Mouse (Mus musculus): ENCODE results near the gene Skap1. TPM values are rescaled to one million over a fixed set of nuclear protein-coding genes. Genes with fewer than 3 reads are reported as not detected.

The Skap1 gene
- polyA plus RNA-seq, 1 experiment: 4.9 TPM

DNA sequence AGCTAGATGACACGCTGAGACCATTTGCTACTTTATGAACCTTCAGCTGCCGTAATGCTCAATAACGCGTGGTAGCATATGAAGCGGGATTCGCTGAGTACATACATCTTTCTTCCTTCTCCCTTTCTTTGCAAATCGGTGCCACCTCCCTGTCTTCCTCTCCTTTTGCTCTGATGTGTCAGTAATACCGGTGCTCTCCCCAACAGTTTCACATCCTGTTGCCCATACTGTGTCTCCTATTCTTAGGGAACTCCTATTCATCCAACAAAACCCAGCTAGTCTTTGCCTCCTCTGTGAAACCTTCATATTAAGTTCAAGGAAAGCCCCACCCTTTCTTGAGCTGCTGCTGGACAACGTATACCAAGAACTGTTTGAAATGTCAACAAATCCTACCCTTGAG lies 187.5 kb downstream of the Skap1 start:
- 77% methylated on average over 9 of the region's 9 CpGs for WGBS
- Histone ChIP-seq H3K4me3 (replicated peaks; ENCODE audit: control insufficient read depth, low read depth, low read length) (no peak overlapping the region), H3K27ac (ENCODE audit: control insufficient read depth, insufficient read depth, low read depth, low read length, poor library complexity) (no peak overlapping the region), H3K4me1 (ENCODE audit: control insufficient read depth, insufficient read depth, low read length) (no peaks in the 10 kb centered on the region)
- TF ChIP-seq POLR2A (IDR thresholded peaks at IDR 0.05; ENCODE audit: borderline replicate concordance, control insufficient read depth, low read depth, low read length) (no peak), CTCF (IDR thresholded peaks at IDR 0.05; ENCODE audit: control insufficient read depth, insufficient read depth, low read length) (no peak)

DNA sequence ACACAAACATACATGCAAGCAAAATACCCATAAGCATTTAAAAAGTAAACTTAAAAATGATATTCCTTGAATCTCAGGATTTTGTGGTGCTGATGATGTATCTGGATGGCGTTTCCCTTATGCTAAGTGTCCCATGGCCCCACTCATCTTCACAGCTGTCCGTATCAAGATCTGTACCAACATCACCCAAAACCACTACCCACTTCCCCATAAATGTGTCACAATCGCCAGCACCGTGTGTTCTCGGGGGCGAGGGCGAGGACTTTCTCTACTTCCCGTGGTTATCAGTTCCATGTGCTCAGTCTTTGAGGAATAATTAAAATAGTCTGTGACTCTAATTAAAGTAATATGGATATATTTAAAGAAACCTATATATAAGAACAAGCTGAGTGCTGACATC lies 189.5 kb downstream of the Skap1 start:
- Histone ChIP-seq H3K27ac (ENCODE audit: control insufficient read depth, insufficient read depth, low read depth, low read length, poor library complexity) (no peak overlapping the region), H3K4me3 (replicated peaks; ENCODE audit: control insufficient read depth, low read depth, low read length) (no peak overlapping the region), H3K4me1 (ENCODE audit: control insufficient read depth, insufficient read depth, low read length) (no peaks in the 10 kb centered on the region)
- WGBS: 2% methylated on average over 8 of the region's 8 CpGs
- TF ChIP-seq CTCF (IDR thresholded peaks at IDR 0.05; ENCODE audit: control insufficient read depth, insufficient read depth, low read length): no peak
- TF ChIP-seq POLR2A (IDR thresholded peaks at IDR 0.05; ENCODE audit: borderline replicate concordance, control insufficient read depth, low read depth, low read length): no peak

DNA sequence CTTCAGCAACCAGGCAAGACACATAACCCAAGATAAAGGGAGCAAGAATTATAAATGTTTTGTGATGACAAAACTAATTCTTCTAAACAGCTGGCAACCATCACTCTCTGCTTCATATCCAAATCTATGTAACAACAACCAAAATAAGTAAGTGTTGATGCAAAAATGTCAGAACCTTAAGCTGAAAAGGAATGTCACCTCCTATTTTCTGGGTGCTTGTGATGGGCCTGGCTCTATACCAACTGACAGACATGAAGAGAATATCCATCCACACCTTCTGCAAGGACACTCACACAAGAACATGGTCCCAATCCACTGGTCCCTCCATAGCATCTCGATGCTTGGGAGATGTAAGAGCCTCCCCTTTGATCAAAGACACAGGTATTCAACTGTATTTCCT lies 194.0 kb downstream of the Skap1 start:
- 65% methylated on average over 1 of the region's 1 CpGs for WGBS
- H3K27ac ChIP-seq (ENCODE audit: control insufficient read depth, insufficient read depth, low read depth, low read length, poor library complexity): no peak overlapping the region
- H3K4me3 ChIP-seq (replicated peaks; ENCODE audit: control insufficient read depth, low read depth, low read length): no peak overlapping the region
- H3K4me1 ChIP-seq (ENCODE audit: control insufficient read depth, insufficient read depth, low read length): no peaks in the 10 kb centered on the region
- TF ChIP-seq CTCF (IDR thresholded peaks at IDR 0.05; ENCODE audit: control insufficient read depth, insufficient read depth, low read length) (no peak), POLR2A (IDR thresholded peaks at IDR 0.05; ENCODE audit: borderline replicate concordance, control insufficient read depth, low read depth, low read length) (no peak)

DNA sequence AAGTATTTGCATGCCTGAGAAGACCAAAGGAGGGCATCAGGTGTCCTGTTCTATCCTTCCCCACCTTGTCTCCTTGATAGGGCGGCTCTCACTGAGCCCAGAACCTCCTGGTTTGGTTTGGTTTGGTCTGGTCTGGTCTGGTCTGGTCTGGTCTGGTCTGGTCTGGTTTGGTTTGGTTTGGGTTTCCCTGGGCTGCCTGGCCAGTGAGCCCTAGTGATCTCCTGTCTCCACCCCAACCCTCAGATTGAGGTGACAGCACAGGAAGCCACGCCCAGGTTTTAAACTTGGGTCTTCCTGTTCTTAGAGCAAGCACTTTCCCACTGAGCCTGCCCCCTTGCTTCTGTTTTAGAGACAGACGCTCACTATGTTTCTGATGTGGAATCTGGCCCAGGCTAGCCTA lies 202.5 kb downstream of the Skap1 start:
- no peak overlapping the region for H3K4me3 ChIP-seq (replicated peaks; ENCODE audit: control insufficient read depth, low read depth, low read length)
- no peak for TF ChIP-seq CTCF (IDR thresholded peaks at IDR 0.05; ENCODE audit: control insufficient read depth, insufficient read depth, low read length)
- TF ChIP-seq POLR2A (IDR thresholded peaks at IDR 0.05; ENCODE audit: borderline replicate concordance, control insufficient read depth, low read depth, low read length): no peak
- 19% methylated on average over 3 of the region's 3 CpGs for WGBS

DNA sequence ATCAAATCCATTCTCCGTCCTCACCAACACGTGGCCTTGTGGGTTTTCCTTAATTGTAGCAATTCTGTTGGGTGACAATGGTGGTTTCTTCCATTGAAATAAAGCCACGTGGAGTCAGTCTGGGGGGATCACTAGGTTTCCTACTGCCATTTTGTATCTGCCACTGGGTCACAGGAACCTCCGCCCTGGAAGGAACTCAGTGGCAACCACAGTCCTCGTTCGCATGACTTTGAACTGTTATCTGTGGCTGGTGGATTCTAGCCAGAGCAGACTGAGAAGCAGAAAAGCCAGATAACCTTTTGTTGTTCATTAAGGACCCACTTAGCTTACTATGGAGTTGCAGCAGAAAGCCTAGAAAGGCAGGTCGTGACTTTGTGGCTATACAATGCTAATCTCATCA lies 204.0 kb downstream of the Skap1 start:
- WGBS: 46% methylated on average over 7 of the region's 7 CpGs
- H3K4me3 ChIP-seq (replicated peaks; ENCODE audit: control insufficient read depth, low read depth, low read length): no peak overlapping the region
- no peak for TF ChIP-seq CTCF (IDR thresholded peaks at IDR 0.05; ENCODE audit: control insufficient read depth, insufficient read depth, low read length)
- no peak for TF ChIP-seq POLR2A (IDR thresholded peaks at IDR 0.05; ENCODE audit: borderline replicate concordance, control insufficient read depth, low read depth, low read length)
- no peak overlapping the region for H3K27ac ChIP-seq (ENCODE audit: control insufficient read depth, insufficient read depth, low read depth, low read length, poor library complexity)
- no peaks in the 10 kb centered on the region; the same call in 1 of the 2 replicates for H3K4me1 ChIP-seq (ENCODE audit: control insufficient read depth, insufficient read depth, low read length)

More for the DNA sequence above, 202.5 kb downstream of the Skap1 start:
- Histone ChIP-seq H3K27ac (ENCODE audit: control insufficient read depth, insufficient read depth, low read depth, low read length, poor library complexity) (no peak overlapping the region), H3K4me1 (ENCODE audit: control insufficient read depth, insufficient read depth, low read length) (no peaks in the 10 kb centered on the region; the same call in 1 of the 2 replicates)

DNA sequence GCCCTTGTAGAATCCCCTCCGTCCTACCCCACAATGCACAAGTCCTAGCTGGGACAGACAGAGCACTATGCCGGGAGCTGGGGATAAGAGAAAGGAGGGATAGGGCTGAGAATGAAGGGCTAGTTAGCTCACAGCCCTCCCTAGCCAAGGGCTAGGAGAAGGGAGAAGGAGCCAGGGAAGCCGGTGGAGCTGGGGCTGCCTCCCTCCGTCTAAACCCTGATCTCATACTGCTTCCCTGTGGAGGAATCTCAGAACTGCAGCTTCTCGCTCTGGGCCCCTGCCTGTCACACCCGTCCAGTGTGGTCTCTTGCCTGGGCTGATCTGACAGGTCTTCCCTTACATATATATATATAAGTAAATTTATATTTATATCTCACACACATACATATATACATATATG lies 209.4 kb downstream of the Skap1 start:
- H3K27ac ChIP-seq (ENCODE audit: control insufficient read depth, insufficient read depth, low read depth, low read length, poor library complexity): no peak overlapping the region
- TF ChIP-seq CTCF (IDR thresholded peaks at IDR 0.05; ENCODE audit: control insufficient read depth, insufficient read depth, low read length) (peak; percentile 38; the same call in 1 of the 2 replicates), POLR2A (IDR thresholded peaks at IDR 0.05; ENCODE audit: borderline replicate concordance, control insufficient read depth, low read depth, low read length) (no peak)
- H3K4me3 ChIP-seq (replicated peaks; ENCODE audit: control insufficient read depth, low read depth, low read length): no peak overlapping the region
- 21% methylated on average over 6 of the region's 6 CpGs for WGBS
- no peaks in the 10 kb centered on the region for H3K4me1 ChIP-seq (ENCODE audit: control insufficient read depth, insufficient read depth, low read length)

DNA sequence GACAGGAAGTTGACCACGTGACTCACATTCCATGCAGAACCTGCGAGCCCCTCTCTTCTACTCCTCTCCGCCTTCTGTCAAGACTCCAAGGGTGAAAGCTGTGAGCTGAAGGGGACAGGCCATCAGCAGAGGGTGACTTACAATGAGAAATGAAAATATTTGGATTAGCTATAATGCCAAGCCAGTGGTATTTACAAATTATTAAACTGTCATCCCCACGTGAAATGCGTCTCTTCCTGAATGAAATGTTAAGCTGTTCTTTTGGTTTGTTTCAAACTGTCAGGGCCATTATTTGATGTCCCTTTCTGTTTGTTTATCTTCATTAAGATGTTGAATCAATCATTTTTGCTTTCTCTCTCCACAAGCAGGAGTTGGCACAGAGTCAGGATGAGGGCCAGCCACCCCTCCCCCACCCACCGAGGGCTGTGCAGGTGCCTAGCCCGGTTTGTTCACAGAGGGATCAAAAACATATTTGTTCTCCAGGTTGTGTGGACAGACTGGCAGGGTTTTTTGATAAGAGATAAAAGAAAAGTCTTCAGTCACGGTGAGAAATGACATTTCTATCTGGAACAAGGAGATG lies 210.5 kb downstream of the Skap1 start:
- H3K27ac ChIP-seq (ENCODE audit: control insufficient read depth, insufficient read depth, low read depth, low read length, poor library complexity): no peak overlapping the region
- no peak for TF ChIP-seq POLR2A (IDR thresholded peaks at IDR 0.05; ENCODE audit: borderline replicate concordance, control insufficient read depth, low read depth, low read length)
- H3K4me1 ChIP-seq (ENCODE audit: control insufficient read depth, insufficient read depth, low read length): no peaks in the 10 kb centered on the region
- no peak overlapping the region for H3K4me3 ChIP-seq (replicated peaks; ENCODE audit: control insufficient read depth, low read depth, low read length)
- 62% methylated on average over 8 of the region's 8 CpGs for WGBS

DNA sequence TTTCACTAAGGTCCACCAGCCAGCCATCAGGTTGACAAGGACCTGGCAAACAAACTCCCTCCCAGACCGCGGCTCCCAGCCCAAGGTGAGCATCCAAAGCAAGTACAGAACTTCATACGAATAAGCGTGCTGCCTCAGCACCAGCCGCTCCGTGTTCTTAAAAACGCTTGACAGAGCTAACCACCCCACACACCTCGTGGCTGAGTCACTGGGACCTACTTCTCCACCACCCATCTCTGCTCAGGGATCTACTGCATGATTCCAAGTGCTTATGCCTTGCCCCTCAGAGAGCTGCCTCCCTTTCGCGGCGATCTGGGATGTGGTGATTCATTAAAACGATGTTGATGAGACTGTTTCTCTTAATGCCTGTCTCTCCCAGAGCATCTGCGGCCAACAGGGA lies 213.6 kb downstream of the Skap1 start:
- no peak for TF ChIP-seq POLR2A (IDR thresholded peaks at IDR 0.05; ENCODE audit: borderline replicate concordance, control insufficient read depth, low read depth, low read length)
- no peak for TF ChIP-seq CTCF (IDR thresholded peaks at IDR 0.05; ENCODE audit: control insufficient read depth, insufficient read depth, low read length)
- Histone ChIP-seq H3K27ac (ENCODE audit: control insufficient read depth, insufficient read depth, low read depth, low read length, poor library complexity) (no peak overlapping the region), H3K4me1 (ENCODE audit: control insufficient read depth, insufficient read depth, low read length) (no peaks in the 10 kb centered on the region), H3K4me3 (replicated peaks; ENCODE audit: control insufficient read depth, low read depth, low read length) (no peak overlapping the region)
- WGBS: 82% methylated on average over 13 of the region's 13 CpGs

DNA sequence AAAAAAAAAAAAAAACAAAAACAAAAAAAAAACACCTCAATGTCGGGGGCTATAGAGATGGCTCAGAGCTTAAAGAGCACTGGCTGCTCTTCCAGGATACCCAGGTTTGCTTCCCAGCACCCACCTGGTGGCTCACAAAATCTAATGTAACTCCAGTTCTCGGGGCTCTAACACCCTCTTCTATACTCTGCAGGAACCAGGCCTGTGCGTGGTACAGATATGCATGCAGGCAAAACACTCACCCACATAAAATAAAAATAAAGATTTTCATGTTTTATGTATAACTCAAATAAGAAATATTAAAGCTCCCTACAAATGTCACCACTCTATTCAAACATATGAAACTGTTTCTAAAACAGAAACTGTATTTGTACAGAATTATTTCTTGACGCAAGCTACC lies 214.6 kb downstream of the Skap1 start:
- no peaks in the 10 kb centered on the region for H3K4me1 ChIP-seq (ENCODE audit: control insufficient read depth, insufficient read depth, low read length)
- no peak overlapping the region for H3K4me3 ChIP-seq (replicated peaks; ENCODE audit: control insufficient read depth, low read depth, low read length)
- TF ChIP-seq CTCF (IDR thresholded peaks at IDR 0.05; ENCODE audit: control insufficient read depth, insufficient read depth, low read length): no peak
- no peak for TF ChIP-seq POLR2A (IDR thresholded peaks at IDR 0.05; ENCODE audit: borderline replicate concordance, control insufficient read depth, low read depth, low read length)
- no peak overlapping the region for H3K27ac ChIP-seq (ENCODE audit: control insufficient read depth, insufficient read depth, low read depth, low read length, poor library complexity)
- WGBS: 76% methylated on average over 4 of the region's 4 CpGs
